Mouse (Mus musculus): ENCODE data around the gene Ccdc57.

DNA sequence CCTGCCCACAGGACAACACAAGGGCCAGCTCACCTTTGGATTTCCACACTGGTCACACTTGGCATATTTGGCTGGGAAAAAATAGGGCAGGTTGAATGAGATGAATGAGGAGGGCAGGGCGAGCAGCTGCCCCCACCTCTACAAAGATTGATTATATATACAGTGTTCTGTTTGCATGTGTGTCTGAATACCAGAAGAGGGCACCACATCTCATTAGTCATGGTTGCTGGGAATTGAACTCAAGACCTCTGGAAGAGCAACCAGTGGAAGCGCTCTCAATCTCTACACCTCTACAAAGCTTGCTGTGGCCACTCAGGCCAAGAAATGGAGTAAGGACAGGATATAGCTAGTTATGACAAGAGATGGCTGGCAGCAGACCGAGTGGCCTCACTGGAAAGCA is 142.9 kb downstream of the Ccdc57 start:
- TF ChIP-seq CTCF (IDR thresholded peaks at IDR 0.05; ENCODE audit: low read depth) (no peak), EP300 (IDR thresholded peaks at IDR 0.05; ENCODE audit: low read depth) (no peak)
